Mouse (Mus musculus) brown adipose tissue, adult 24 weeks (tissue): Measurements from ENCODE around the gene Eya2. TPM values are rescaled to one million over a fixed set of nuclear protein-coding genes. Genes with fewer than 3 reads are reported as not detected.
A peak's percentile ranks its signal among the peaks of the same experiment; 100 is the strongest.

Experiments used
- H3K27ac ChIP-seq: fragments of 200-500 bp; replicated peaks from 2 replicates; pipeline ENCODE4 v1.5.1; 2012; ENCODE audit warnings: low read depth, mild to moderate bottlenecking, low read length
- H3K4me1 ChIP-seq: fragments of 200-500 bp; 2 replicates; pipeline ENCODE4 v1.6.1; 2012; ENCODE audit warnings: low read length, mixed read lengths; ENCODE audit not compliant: control insufficient read depth, insufficient read depth, insufficient read length
- H3K4me3 ChIP-seq: fragments of 200-500 bp; 2 replicates; pipeline ENCODE4 v1.5.1; 2012; ENCODE audit warnings: low read depth, mild to moderate bottlenecking, low read length, moderate library complexity; ENCODE audit not compliant: insufficient read depth
- polyA plus RNA-seq: library from polyadenylated mRNA; stranded (reverse); fragments of >200 nt; gene quantifications from 2 replicates; pipeline ENCODE4 v1.2.4, GENCODE M21; 2012; ENCODE audit not compliant: missing spikeins, insufficient read depth, insufficient read length

Gene Eya2
- polyA plus RNA-seq, 1 experiment, result 1.4 TPM

GRCm38 (mm10) chr2:165567820-165568219, 27.0 kb upstream of the Eya2 start:
- no peaks in the 10 kb centered on the region for H3K4me1 ChIP-seq
- H3K4me3 ChIP-seq, result no peak overlapping the region

GRCm38 (mm10) chr2:165568911-165569310, 25.9 kb upstream of the Eya2 start:
- Histone ChIP-seq H3K27ac (no peak overlapping the region), H3K4me3 (no peak overlapping the region), H3K4me1 (no peaks in the 10 kb centered on the region)

More at GRCm38 (mm10) chr2:165567820-165568219, 27.0 kb upstream of the Eya2 start:
- no peak overlapping the region for H3K27ac ChIP-seq

- H3K27ac ChIP-seq, result no peak overlapping the region
- no peak overlapping the region for H3K4me3 ChIP-seq
- no peaks in the 10 kb centered on the region for H3K4me1 ChIP-seq
Measured at GRCm38 (mm10) chr2:165571216-165571778, 23.5 kb upstream of the Eya2 start.

GRCm38 (mm10) chr2:165583044-165583443, 11.8 kb upstream of the Eya2 start:
- Histone ChIP-seq H3K4me1 (no peaks in the 10 kb centered on the region), H3K27ac (no peak overlapping the region), H3K4me3 (no peak overlapping the region)

- H3K4me3 ChIP-seq, result no peak overlapping the region
- H3K27ac ChIP-seq, result no peak overlapping the region
- no peaks in the 10 kb centered on the region for H3K4me1 ChIP-seq
Measured at GRCm38 (mm10) chr2:165583518-165583917, 11.3 kb upstream of the Eya2 start.

GRCm38 (mm10) chr2:165584563-165584962, 10.3 kb upstream of the Eya2 start:
- H3K4me1 ChIP-seq, result no peaks in the 10 kb centered on the region
- H3K4me3 ChIP-seq, result no peak overlapping the region
- no peak overlapping the region for H3K27ac ChIP-seq

GRCm38 (mm10) chr2:165590742-165591141, 4.1 kb upstream of the Eya2 start:
- no peak overlapping the region for H3K4me3 ChIP-seq
- H3K4me1 ChIP-seq, result no peaks in the 10 kb centered on the region

GRCm38 (mm10) chr2:165593763-165594162, 1.1 kb upstream of the Eya2 start:
- Histone ChIP-seq H3K4me3 (no peak overlapping the region), H3K27ac (no peak overlapping the region), H3K4me1 (no peaks in the 10 kb centered on the region)

More at GRCm38 (mm10) chr2:165590742-165591141, 4.1 kb upstream of the Eya2 start:
- H3K27ac ChIP-seq, result no peak overlapping the region

- Histone ChIP-seq H3K27ac (no peak overlapping the region), H3K4me1 (no peaks in the 10 kb centered on the region), H3K4me3 (peak overlapping the region; percentile 64)
Measured at GRCm38 (mm10) chr2:165595676-165596070, 841 bp downstream of the Eya2 start.

GRCm38 (mm10) chr2:165596141-165596540, 1.3 kb downstream of the Eya2 start:
- no peaks in the 10 kb centered on the region for H3K4me1 ChIP-seq
- H3K4me3 ChIP-seq, result no peak overlapping the region
- H3K27ac ChIP-seq, result no peak overlapping the region

GRCm38 (mm10) chr2:165597536-165597935, 2.7 kb downstream of the Eya2 start:
- H3K4me3 ChIP-seq, result 0 out of 2 replicates have a peak overlapping the region, but pooled peaks have one; percentile 8
- H3K4me1 ChIP-seq, result peaks cover 4% of the 10 kb centered on the region
- no peak overlapping the region for H3K27ac ChIP-seq

GRCm38 (mm10) chr2:165598139-165598538, 3.3 kb downstream of the Eya2 start:
- Histone ChIP-seq H3K4me3 (no peak overlapping the region), H3K27ac (no peak overlapping the region), H3K4me1 (peaks cover 7% of the 10 kb centered on the region)

GRCm38 (mm10) chr2:165599566-165599965, 4.7 kb downstream of the Eya2 start:
- Histone ChIP-seq H3K27ac (no peak overlapping the region), H3K4me1 (peaks cover 7% of the 10 kb centered on the region), H3K4me3 (no peak overlapping the region)

GRCm38 (mm10) chr2:165600926-165601325, 6.1 kb downstream of the Eya2 start:
- Histone ChIP-seq H3K27ac (peak overlapping the region; percentile 82), H3K4me1 (peaks cover 7% of the 10 kb centered on the region), H3K4me3 (no peak overlapping the region)

GRCm38 (mm10) chr2:165601605-165602004, 6.8 kb downstream of the Eya2 start:
- Histone ChIP-seq H3K4me1 (peaks cover 7% of the 10 kb centered on the region), H3K4me3 (no peak overlapping the region), H3K27ac (peak overlapping the region; percentile 82)

- Histone ChIP-seq H3K4me1 (peaks cover 7% of the 10 kb centered on the region), H3K27ac (no peak overlapping the region)
Measured at GRCm38 (mm10) chr2:165603775-165604174, 8.9 kb downstream of the Eya2 start.

More at GRCm38 (mm10) chr2:165603775-165604174, 8.9 kb downstream of the Eya2 start:
- no peak overlapping the region for H3K4me3 ChIP-seq
